Mouse (Mus musculus) lung, embryonic 15.5 days (tissue): ENCODE results near the gene Krt39. TPM values are rescaled to one million over a fixed set of nuclear protein-coding genes. Genes with fewer than 3 reads are reported as not detected.
A peak's percentile ranks its signal among the peaks of the same experiment; 100 is the strongest.

ENCODE experiments used
- ATAC-seq: fragments of 200-750 bp; cut with Nextera tagmentation; 2 replicates; pipeline ENCODE4 v1.8.0; 2017; ENCODE audit warnings: moderate number of reproducible peaks, borderline replicate concordance; ENCODE audit not compliant: low FRiP score, low TSS enrichment; ENCODE audit errors: extremely low read depth
- H3K27ac ChIP-seq: fragments of 300-500 bp; sonication (generic); 2 replicates; pipeline ENCODE4 v1.5.1; 2015; ENCODE audit warnings: moderate library complexity, mild to moderate bottlenecking, inconsistent platforms
- H3K27me3 ChIP-seq: fragments of 300-500 bp; sonication (generic); 2 replicates; pipeline ENCODE4 v1.6.1; 2015; ENCODE audit warnings: inconsistent platforms
- H3K36me3 ChIP-seq: fragments of 300-500 bp; sonication (generic); 2 replicates; pipeline ENCODE4 v1.6.1; 2015; ENCODE audit warnings: inconsistent platforms
- H3K4me1 ChIP-seq: fragments of 300-500 bp; sonication (generic); 2 replicates; pipeline ENCODE4 v1.6.1; 2015; ENCODE audit warnings: inconsistent platforms
- H3K4me2 ChIP-seq: fragments of 300-500 bp; sonication (generic); 2 replicates; pipeline ENCODE4 v1.6.1; 2015; ENCODE audit warnings: inconsistent platforms, mild to moderate bottlenecking, moderate library complexity
- H3K4me3 ChIP-seq: fragments of 300-500 bp; sonication (generic); 2 replicates; pipeline ENCODE4 v1.5.1; 2015; ENCODE audit warnings: mild to moderate bottlenecking, inconsistent platforms
- H3K9ac ChIP-seq: fragments of 300-500 bp; sonication (generic); 2 replicates; pipeline ENCODE4 v1.6.1; 2015; ENCODE audit warnings: inconsistent platforms
- H3K9me3 ChIP-seq: fragments of 300-500 bp; sonication (generic); 2 replicates; pipeline ENCODE4 v1.6.1; 2016; ENCODE audit warnings: inconsistent platforms
- WGBS: fragments of 180-500 bp; shearing (Covaris S2); methylation state at CpG from one replicate; pipeline ENCODE4 v1.1.7; 2015; 5-methylcytosine and 5-hydroxymethylcytosine counted together
- polyA plus RNA-seq: library from polyadenylated mRNA; unstranded; fragments of >200 nt; fragmentation: Nextera tagmentation; extraction: Ambion mirVana; gene quantifications from 2 replicates; pipeline ENCODE4 v1.2.1, GENCODE M21; 2015

Krt39 gene
- polyA plus RNA-seq, 1 experiment from 2014 or later = not detected

- Histone ChIP-seq H3K27me3 (no peaks in the 10 kb centered on the region), H3K4me3 (no peak overlapping the region), H3K9me3 (no peaks in the 10 kb centered on the region), H3K4me2 (no peak overlapping the region), H3K4me1 (no peaks in the 10 kb centered on the region), H3K27ac (no peak overlapping the region), H3K36me3 (no peaks in the 10 kb centered on the region), H3K9ac (no peak overlapping the region)
- 76% methylated on average over 9 of the region's 9 CpGs for WGBS
- no peak for ATAC-seq
Measured at GRCm38 (mm10) chr11:99500095-99500805, 20.9 kb downstream of the Krt39 start.

- Histone ChIP-seq H3K9ac (no peak overlapping the region), H3K27me3 (no peaks in the 10 kb centered on the region), H3K36me3 (no peaks in the 10 kb centered on the region), H3K9me3 (no peaks in the 10 kb centered on the region), H3K4me2 (no peak overlapping the region), H3K4me3 (no peak overlapping the region), H3K4me1 (peaks cover 11% of the 10 kb centered on the region; the same call in 1 of the 2 replicates), H3K27ac (no peak overlapping the region)
- WGBS = 69% methylated on average over 4 of the region's 4 CpGs
- no peak for ATAC-seq
Measured at GRCm38 (mm10) chr11:99496460-99496859, 24.7 kb downstream of the Krt39 start.

GRCm38 (mm10) chr11:99494741-99495140, 26.4 kb downstream of the Krt39 start:
- peaks cover 14% of the 10 kb centered on the region for H3K4me1 ChIP-seq
- no peaks in the 10 kb centered on the region for H3K9me3 ChIP-seq
- H3K4me3 ChIP-seq = no peak overlapping the region
- no peaks in the 10 kb centered on the region for H3K27me3 ChIP-seq
- WGBS = 88% methylated on average over 4 of the region's 4 CpGs
- no peak overlapping the region for H3K4me2 ChIP-seq
- H3K9ac ChIP-seq = no peak overlapping the region
- no peak overlapping the region for H3K27ac ChIP-seq
- no peaks in the 10 kb centered on the region for H3K36me3 ChIP-seq
- no peak for ATAC-seq

GRCm38 (mm10) chr11:99493574-99493850, 27.6 kb downstream of the Krt39 start:
- Histone ChIP-seq H3K4me1 (peaks cover 16% of the 10 kb centered on the region), H3K27ac (0 out of 2 replicates have a peak overlapping the region, but pooled peaks have one; percentile 60), H3K36me3 (no peaks in the 10 kb centered on the region), H3K27me3 (no peaks in the 10 kb centered on the region), H3K9ac (no peak overlapping the region), H3K4me2 (no peak overlapping the region), H3K4me3 (no peak overlapping the region), H3K9me3 (no peaks in the 10 kb centered on the region)
- no peak for ATAC-seq
- WGBS = 22% methylated on average over 5 of the region's 5 CpGs

- Histone ChIP-seq H3K9me3 (no peaks in the 10 kb centered on the region), H3K36me3 (no peaks in the 10 kb centered on the region), H3K4me2 (no peak within 1 kb of the TSS), H3K27me3 (no peaks in the 10 kb centered on the region), H3K4me3 (no peak within 1 kb of the TSS), H3K4me1 (peaks cover 16% of the 10 kb centered on the region), H3K27ac (peak within 1 kb of the TSS; percentile 60), H3K9ac (no peak within 1 kb of the TSS)
- WGBS = 66% methylated on average over 22 of the region's 22 CpGs
- ATAC-seq = no peak
Measured at GRCm38 (mm10) chr11:99492733-99493573, 28.2 kb downstream of the Krt39 start, which contains the start of gene Krt23. TSS of gene Krt23 (minus strand) at chr11:99493137.

GRCm38 (mm10) chr11:99491040-99491439, 30.1 kb downstream of the Krt39 start:
- H3K4me3 ChIP-seq = no peak overlapping the region
- 56% methylated on average over 8 of the region's 8 CpGs for WGBS
- H3K9me3 ChIP-seq = no peaks in the 10 kb centered on the region
- H3K4me1 ChIP-seq = peaks cover 16% of the 10 kb centered on the region
- H3K27me3 ChIP-seq = no peaks in the 10 kb centered on the region
- no peaks in the 10 kb centered on the region for H3K36me3 ChIP-seq
- H3K4me2 ChIP-seq = no peak overlapping the region
- H3K9ac ChIP-seq = no peak overlapping the region
- ATAC-seq = no peak
- H3K27ac ChIP-seq = peak overlapping the region; percentile 88

GRCm38 (mm10) chr11:99490624-99491023, 30.5 kb downstream of the Krt39 start:
- peak overlapping the region; percentile 88 for H3K27ac ChIP-seq
- no peak overlapping the region for H3K4me3 ChIP-seq
- 36% methylated on average over 4 of the region's 4 CpGs for WGBS

GRCm38 (mm10) chr11:99489233-99489632, 31.9 kb downstream of the Krt39 start:
- 49% methylated on average over 3 of the region's 3 CpGs for WGBS
- Histone ChIP-seq H3K36me3 (no peaks in the 10 kb centered on the region), H3K27ac (peak overlapping the region; percentile 88), H3K9me3 (no peaks in the 10 kb centered on the region), H3K27me3 (no peaks in the 10 kb centered on the region), H3K4me3 (no peak overlapping the region), H3K4me1 (peaks cover 16% of the 10 kb centered on the region), H3K9ac (no peak overlapping the region), H3K4me2 (no peak overlapping the region)
- ATAC-seq = peak; percentile 62; the same call in 1 of the 2 replicates

More at GRCm38 (mm10) chr11:99490624-99491023, 30.5 kb downstream of the Krt39 start:
- H3K4me1 ChIP-seq = peaks cover 16% of the 10 kb centered on the region
- H3K27me3 ChIP-seq = no peaks in the 10 kb centered on the region
- H3K9me3 ChIP-seq = no peaks in the 10 kb centered on the region
- no peak overlapping the region for H3K4me2 ChIP-seq
- no peak overlapping the region for H3K9ac ChIP-seq
- ATAC-seq = no peak
- H3K36me3 ChIP-seq = no peaks in the 10 kb centered on the region

GRCm38 (mm10) chr11:99474981-99475380, 46.2 kb downstream of the Krt39 start:
- no peaks in the 10 kb centered on the region for H3K36me3 ChIP-seq
- no peaks in the 10 kb centered on the region for H3K27me3 ChIP-seq
- ATAC-seq = no peak
- H3K27ac ChIP-seq = no peak overlapping the region
- no peak overlapping the region for H3K4me2 ChIP-seq
- 72% methylated on average over 3 of the region's 3 CpGs for whole genome bisulfite sequencing
- no peaks in the 10 kb centered on the region for H3K9me3 ChIP-seq
- no peak overlapping the region for H3K9ac ChIP-seq
- H3K4me1 ChIP-seq = no peaks in the 10 kb centered on the region; the same call in 1 of the 2 replicates
- no peak overlapping the region for H3K4me3 ChIP-seq

- no peaks in the 10 kb centered on the region for H3K36me3 ChIP-seq
- peak overlapping the region; percentile 78 for H3K27ac ChIP-seq
- ATAC-seq = peak; percentile 57; the same call in 1 of the 2 replicates
- no peak overlapping the region for H3K4me3 ChIP-seq
- H3K4me1 ChIP-seq = peaks cover 12% of the 10 kb centered on the region
- H3K9me3 ChIP-seq = no peaks in the 10 kb centered on the region
- H3K9ac ChIP-seq = no peak overlapping the region
- H3K27me3 ChIP-seq = no peaks in the 10 kb centered on the region
- no peak overlapping the region for H3K4me2 ChIP-seq
- WGBS = 44% methylated on average over 6 of the region's 6 CpGs
Measured at GRCm38 (mm10) chr11:99473433-99473832, 47.7 kb downstream of the Krt39 start.

GRCm38 (mm10) chr11:99472405-99472804, 48.7 kb downstream of the Krt39 start:
- ATAC-seq = no peak
- no peaks in the 10 kb centered on the region for H3K27me3 ChIP-seq

GRCm38 (mm10) chr11:99471946-99472345, 49.2 kb downstream of the Krt39 start:
- Histone ChIP-seq H3K4me1 (peaks cover 24% of the 10 kb centered on the region), H3K27me3 (no peaks in the 10 kb centered on the region), H3K9me3 (no peaks in the 10 kb centered on the region), H3K4me3 (no peak overlapping the region), H3K9ac (no peak overlapping the region), H3K4me2 (no peak overlapping the region), H3K27ac (peak overlapping the region; percentile 80), H3K36me3 (no peaks in the 10 kb centered on the region)
- 67% methylated on average over 6 of the region's 6 CpGs for WGBS
- ATAC-seq = no peak

More at GRCm38 (mm10) chr11:99472405-99472804, 48.7 kb downstream of the Krt39 start:
- Histone ChIP-seq H3K27ac (peak overlapping the region; percentile 21; the same call in 1 of the 2 replicates), H3K4me3 (no peak overlapping the region), H3K9ac (no peak overlapping the region), H3K9me3 (no peaks in the 10 kb centered on the region), H3K4me2 (no peak overlapping the region), H3K36me3 (no peaks in the 10 kb centered on the region), H3K4me1 (peaks cover 20% of the 10 kb centered on the region)
- WGBS = 45% methylated on average over 3 of the region's 4 CpGs
